Comparison of ENCODE assay signal across 8 mouse cellular contexts in the genomic region with DNA sequence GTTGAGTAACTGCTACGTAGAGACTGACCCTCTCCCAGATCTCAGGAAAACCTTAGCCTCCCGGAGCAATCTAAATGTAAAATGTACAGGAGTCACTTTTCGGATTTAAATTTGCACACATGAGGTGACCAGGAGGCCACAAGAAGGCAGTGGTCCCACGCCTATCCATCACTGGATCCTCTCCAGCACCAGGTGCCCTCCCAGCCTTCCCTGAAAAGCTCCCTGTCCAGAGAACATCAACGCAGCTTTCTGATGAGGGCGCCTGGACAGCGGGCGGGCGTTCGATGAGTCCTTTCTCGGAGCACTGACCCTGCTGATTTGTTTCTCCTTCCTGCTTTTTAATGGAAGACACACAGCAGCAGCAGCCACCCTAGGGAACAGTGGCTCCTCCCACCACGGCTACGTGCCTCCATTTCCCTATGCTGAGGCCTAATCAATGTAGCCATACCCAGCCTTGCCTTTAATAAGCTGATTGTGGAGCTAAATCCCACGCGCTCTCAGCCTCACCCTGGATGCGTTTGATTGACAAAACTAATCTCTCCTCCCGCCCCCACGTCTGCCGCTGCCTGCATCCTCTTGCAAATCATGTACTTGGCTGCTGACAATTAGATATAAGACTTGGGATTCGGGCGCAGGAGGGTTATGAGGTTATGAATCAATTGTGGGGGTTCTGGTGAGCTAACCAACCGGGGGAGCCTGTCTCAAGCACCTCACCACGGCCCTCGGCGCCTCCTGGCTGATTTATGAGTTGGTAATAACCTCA.
DNase-seq lines count a peak whose midpoint lies in the region; ATAC-seq lines count a peak whose summit lies in the region.

No protein-coding gene starts in this region.

- ATAC-seq in frontal cortex, adult (ENCODE audit: low TSS enrichment): peak; percentile 55

- intact Hi-C loops in heart, postnatal 14 days (cut with DNase I): no loop called here
- intact Hi-C loops in gastrocnemius, postnatal 36 days (cut with DNase I): no loop called here

- peak; percentile 18 for DNase-seq in heart, postnatal 4 days
- no peak for DNase-seq in heart, postnatal 14 days
- peak; percentile 28 to 76 for DNase-seq in left cerebral cortex, adult 8-10 months (ENCODE audit: low spot score in 2 of 2)
- DNase-seq in retina, postnatal 7 days (ENCODE audit: low read depth, low spot score): peak; percentile 53
- no peak for DNase-seq in gastrocnemius, postnatal 36 days
- no peak for DNase-seq in adrenal gland, postnatal 25 days
- no peak for DNase-seq in urinary bladder, adult 18-20 months (ENCODE audit: low spot score in 2 of 2)

Comparison
In these comparisons a context has a peak if more than half of its experiments do, and no peak if none do; other contexts are left out.
1. DNase-seq: peak in heart, postnatal 4 days (single experiment), left cerebral cortex, adult 8-10 months (2 of 2) and retina, postnatal 7 days (single experiment); none in heart, postnatal 14 days (0 of 2), gastrocnemius, postnatal 36 days (0 of 2), adrenal gland, postnatal 25 days (single experiment) and urinary bladder, adult 18-20 months (0 of 2).